In the genomic region with DNA sequence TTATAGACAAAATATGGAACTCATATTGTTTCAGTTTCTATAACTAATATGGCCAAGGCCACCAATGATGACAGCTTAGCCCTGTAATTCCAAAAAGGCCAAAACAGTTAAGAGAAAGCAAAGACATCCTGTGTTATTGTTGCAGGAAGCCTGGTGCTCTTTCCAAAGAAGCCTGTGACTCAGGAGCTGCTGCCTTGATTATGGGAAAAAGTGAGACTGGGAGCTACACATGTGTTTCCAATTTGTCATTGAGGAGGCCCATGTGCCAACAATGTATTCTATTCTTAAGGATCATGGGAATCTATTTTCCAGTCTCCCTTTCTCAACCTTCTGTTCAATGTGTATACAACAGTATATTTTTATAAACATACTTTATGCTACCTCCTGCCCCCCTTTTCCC, we compare ENCODE assay signal across 23 mouse cellular contexts.
A peak's percentile ranks its signal among the peaks of the same experiment; 100 is the strongest.
DNase-seq lines count a peak whose midpoint lies in the region; ATAC-seq lines count a peak whose summit lies in the region.
"Had no signal": no experiment of that assay in that cellular context is flagged by ENCODE, and none has a peak within 500 bp of the region (broad histone marks: within the 10 kb centered on the region; RNA-seq: fewer than 3 reads in every experiment).

No protein-coding gene starts in this region.

- no peak overlapping the region for H3K27ac ChIP-seq in limb, embryonic 12.5 days
- no peak overlapping the region for H3K27ac ChIP-seq in limb, embryonic 10.5 days
- H3K27ac ChIP-seq in embryonic facial prominence, embryonic 11.5 days (replicated peaks; ENCODE audit: low read depth, low read length): no peak overlapping the region
- H3K27ac ChIP-seq: embryonic facial prominence, embryonic 15.5 days; forebrain, embryonic 13.5 days; gastrocnemius, adult 2 months; heart, embryonic 13.5 days; hindbrain, embryonic 12.5 days had no signal

- H3K27me3 ChIP-seq in limb, embryonic 12.5 days: no peaks in the 10 kb centered on the region
- H3K27me3 ChIP-seq in limb, embryonic 10.5 days (ENCODE audit: low read depth, poor library complexity, severe bottlenecking): no peaks in the 10 kb centered on the region
- no peaks in the 10 kb centered on the region for H3K27me3 ChIP-seq in embryonic facial prominence, embryonic 11.5 days (ENCODE audit: control insufficient read depth, insufficient read depth, low read length)
- H3K27me3 ChIP-seq: embryonic facial prominence, embryonic 15.5 days; forebrain, embryonic 13.5 days; heart, embryonic 13.5 days; hindbrain, embryonic 12.5 days had no signal

- peak; percentile 31; the same call in 1 of the 2 replicates for ATAC-seq in limb, embryonic 12.5 days (ENCODE audit: insufficient number of reproducible peaks, insufficient read depth, low FRiP score, low TSS enrichment, low read depth)
- ATAC-seq in embryonic facial prominence, embryonic 11.5 days (replicated peaks; ENCODE audit: insufficient number of reproducible peaks, low FRiP score, low TSS enrichment, low read depth): no peak
- no peak for ATAC-seq in CD4-positive, CD25-positive, alpha-beta regulatory T cell, adult 4 months
- ATAC-seq: forebrain, embryonic 13.5 days; forebrain, postnatal 0 days; hindbrain, embryonic 16.5 days; inflammation-experienced regulatory T-cells, adult 6 months had no signal

- H3K9me3 ChIP-seq in limb, embryonic 12.5 days: no peaks in the 10 kb centered on the region
- H3K9me3 ChIP-seq in limb, embryonic 10.5 days (replicated peaks): no peaks in the 10 kb centered on the region
- H3K9me3 ChIP-seq in embryonic facial prominence, embryonic 11.5 days (replicated peaks; ENCODE audit: control insufficient read depth, low read length): no peaks in the 10 kb centered on the region
- H3K9me3 ChIP-seq: embryonic facial prominence, embryonic 15.5 days; forebrain, embryonic 13.5 days; heart, embryonic 13.5 days; hindbrain, embryonic 12.5 days had no signal

- H3K9ac ChIP-seq in limb, embryonic 12.5 days (replicated peaks): no peak overlapping the region
- H3K9ac ChIP-seq in embryonic facial prominence, embryonic 11.5 days (replicated peaks; ENCODE audit: low read length): no peak overlapping the region
- H3K9ac ChIP-seq: embryonic facial prominence, embryonic 15.5 days; forebrain, embryonic 13.5 days; forebrain, postnatal 0 days; heart, embryonic 13.5 days; hindbrain, embryonic 12.5 days had no signal

- H3K4me2 ChIP-seq in limb, embryonic 12.5 days: no peak overlapping the region
- no peak overlapping the region for H3K4me2 ChIP-seq in embryonic facial prominence, embryonic 11.5 days (ENCODE audit: low read depth, low read length)
- H3K4me2 ChIP-seq: embryonic facial prominence, embryonic 15.5 days; forebrain, embryonic 13.5 days; heart, embryonic 13.5 days; hindbrain, embryonic 12.5 days had no signal

- no peaks in the 10 kb centered on the region for H3K36me3 ChIP-seq in limb, embryonic 12.5 days
- no peaks in the 10 kb centered on the region for H3K36me3 ChIP-seq in limb, embryonic 10.5 days
- H3K36me3 ChIP-seq in embryonic facial prominence, embryonic 11.5 days (replicated peaks; ENCODE audit: control insufficient read depth, insufficient read depth, low read depth, low read length): no peaks in the 10 kb centered on the region
- H3K36me3 ChIP-seq: embryonic facial prominence, embryonic 15.5 days; heart, embryonic 13.5 days; hindbrain, embryonic 12.5 days had no signal

- H3K4me3 ChIP-seq in limb, embryonic 12.5 days (replicated peaks): no peak overlapping the region
- H3K4me3 ChIP-seq in limb, embryonic 10.5 days: no peak overlapping the region
- H3K4me3 ChIP-seq in embryonic facial prominence, embryonic 11.5 days (ENCODE audit: low read depth, low read length): no peak overlapping the region
- H3K4me3 ChIP-seq: embryonic facial prominence, embryonic 15.5 days; forebrain, embryonic 13.5 days; gastrocnemius, adult 2 months; heart, embryonic 13.5 days; hindbrain, embryonic 12.5 days had no signal

- peaks cover 7% of the 10 kb centered on the region for H3K4me1 ChIP-seq in limb, embryonic 12.5 days (replicated peaks)
- H3K4me1 ChIP-seq in limb, embryonic 10.5 days: peaks cover 16% of the 10 kb centered on the region
- no peaks in the 10 kb centered on the region for H3K4me1 ChIP-seq in embryonic facial prominence, embryonic 11.5 days (ENCODE audit: control insufficient read depth, insufficient read depth, low read length)
- H3K4me1 ChIP-seq: embryonic facial prominence, embryonic 15.5 days; forebrain, embryonic 13.5 days; heart, embryonic 13.5 days; hindbrain, embryonic 12.5 days had no signal

- DNase-seq in limb, embryonic 10.5 days (ENCODE audit: low spot score): no peak
- DNase-seq in embryonic facial prominence, embryonic 11.5 days (ENCODE audit: low spot score): peak; percentile 77
- peak; percentile 70 for DNase-seq in fibroblast of lung, adult 2 months (ENCODE audit: low read depth)
- no peak for DNase-seq in thymus, postnatal 4 days
- no peak for DNase-seq in testis, postnatal 14 days (ENCODE audit: low spot score)
- no peak for DNase-seq in urinary bladder, postnatal 4 days (ENCODE audit: low spot score in 2 of 2)
- DNase-seq: adrenal gland, postnatal 10 days; cerebellum, adult 11 months; cerebellum, adult 8-10 months; cerebellum, postnatal 14 days; forebrain, postnatal 0 days; gastrocnemius, adult 2 months; gastrocnemius, postnatal 25 days; heart, postnatal 36 days; kidney, adult 11 months had no signal

Comparison
In these comparisons a context has a peak if more than half of its experiments do, and no peak if none do; other contexts are left out.
1. DNase-seq: peak in embryonic facial prominence, embryonic 11.5 days (single experiment) and fibroblast of lung, adult 2 months (single experiment); none in limb, embryonic 10.5 days (single experiment), thymus, postnatal 4 days (single experiment), testis, postnatal 14 days (single experiment) and urinary bladder, postnatal 4 days (0 of 2).